ENCODE assay signal across 21 mouse cellular contexts in genomic region chr10:10831141-10831540, GRCm38 (mm10).
A peak's percentile ranks its signal among the peaks of the same experiment; 100 is the strongest.
DNase-seq lines count a peak whose midpoint lies in the region; ATAC-seq and TF ChIP-seq lines count a peak whose summit lies in the region.
"Had no signal": no experiment of that assay in that cellular context is flagged by ENCODE, and none has a peak within 500 bp of the region (broad histone marks: within the 10 kb centered on the region; RNA-seq: fewer than 3 reads in every experiment).

No protein-coding gene starts in this region.

- peak; percentile 49 to 50 for DNase-seq in cerebellum, postnatal 10 days
- DNase-seq in cerebellum, adult 2 months: no peak
- DNase-seq in hindbrain, postnatal 0 days (ENCODE audit: low spot score): peak; percentile 8
- DNase-seq in hindbrain, embryonic 14.5 days (ENCODE audit: low spot score): no peak
- peak; percentile 33 to 40 for DNase-seq in right cerebral cortex, postnatal 10 days (ENCODE audit: low spot score in 2 of 2)
- DNase-seq in right cerebral cortex, postnatal 25 days: no peak
- peak; percentile 57 for DNase-seq in Muller cell, postnatal 12 days (ENCODE audit: inconsistent ontology term)
- DNase-seq in urinary bladder, postnatal 25 days (ENCODE audit: low spot score): no peak
- DNase-seq: adrenal gland, postnatal 10 days; adrenal gland, postnatal 36 days; cerebellum, adult 11 months; cerebellum, adult 8-10 months; gastrocnemius, adult 2 months; gastrocnemius, postnatal 14 days; heart, adult 11 months; heart, postnatal 36 days had no signal

- H3K4me1 ChIP-seq in cerebellum, adult 2 months (ENCODE audit: control insufficient read depth, insufficient read depth, low read length): peaks cover 13% of the 10 kb centered on the region
- H3K4me1 ChIP-seq in hindbrain, postnatal 0 days (ENCODE audit: insufficient read depth, low read length): no peaks in the 10 kb centered on the region
- H3K4me1 ChIP-seq in hindbrain, embryonic 14.5 days (replicated peaks; ENCODE audit: control insufficient read depth, insufficient read depth, low read length): no peaks in the 10 kb centered on the region
- H3K4me1 ChIP-seq: hindbrain, embryonic 10.5 days; hindbrain, embryonic 13.5 days had no signal

- 40% methylated on average over 1 of the region's 1 CpGs for WGBS in cerebellum, adult 2 months
- WGBS in hindbrain, postnatal 0 days: 70% methylated on average over 1 of the region's 1 CpGs
- 79% methylated on average over 1 of the region's 1 CpGs for whole genome bisulfite sequencing in hindbrain, embryonic 14.5 days

- H3K4me2 ChIP-seq in hindbrain, postnatal 0 days (ENCODE audit: low read depth, low read length): no peak overlapping the region
- H3K4me2 ChIP-seq in hindbrain, embryonic 14.5 days (replicated peaks): no peak overlapping the region
- H3K4me2 ChIP-seq: heart, embryonic 11.5 days; hindbrain, embryonic 13.5 days had no signal

- no peak for ATAC-seq in hindbrain, postnatal 0 days
- no peak for ATAC-seq in hindbrain, embryonic 14.5 days (ENCODE audit: low FRiP score)
- ATAC-seq: forebrain, embryonic 16.5 days; Patski had no signal

- H3K27ac ChIP-seq in cerebellum, adult 2 months (ENCODE audit: insufficient read depth, low read length): no peak overlapping the region
- H3K27ac ChIP-seq in hindbrain, postnatal 0 days: no peak overlapping the region
- H3K27ac ChIP-seq in hindbrain, embryonic 14.5 days: no peak overlapping the region
- H3K27ac ChIP-seq: gastrocnemius, adult 2 months; hindbrain, embryonic 10.5 days; hindbrain, embryonic 13.5 days had no signal

- H3K9me3 ChIP-seq in hindbrain, postnatal 0 days (ENCODE audit: low read length): no peaks in the 10 kb centered on the region
- no peaks in the 10 kb centered on the region for H3K9me3 ChIP-seq in hindbrain, embryonic 14.5 days (ENCODE audit: control insufficient read depth, low read length)
- H3K9me3 ChIP-seq: hindbrain, embryonic 10.5 days; hindbrain, embryonic 13.5 days had no signal

- no peak for TF ChIP-seq CTCF in cerebellum, adult 2 months (IDR thresholded peaks at IDR 0.05; ENCODE audit: borderline replicate concordance, insufficient read depth, low read depth, low read length)
- no peak for TF ChIP-seq CTCF in hindbrain, postnatal 0 days (IDR thresholded peaks at IDR 0.05; ENCODE audit: low read depth)

- TF ChIP-seq POLR2A in cerebellum, adult 2 months (IDR thresholded peaks at IDR 0.05; ENCODE audit: borderline replicate concordance, insufficient read depth, low read length): no peak

- no peaks in the 10 kb centered on the region for H3K36me3 ChIP-seq in hindbrain, postnatal 0 days (ENCODE audit: insufficient read depth, low read length)
- no peaks in the 10 kb centered on the region for H3K36me3 ChIP-seq in hindbrain, embryonic 14.5 days (replicated peaks; ENCODE audit: control insufficient read depth, insufficient read depth)
- H3K36me3 ChIP-seq: hindbrain, embryonic 10.5 days; hindbrain, embryonic 13.5 days had no signal

- H3K27me3 ChIP-seq in cerebellum, adult 2 months (ENCODE audit: control insufficient read depth, insufficient read depth, low read length): no peaks in the 10 kb centered on the region
- H3K27me3 ChIP-seq in hindbrain, postnatal 0 days (ENCODE audit: insufficient read depth, low read length): no peaks in the 10 kb centered on the region
- no peaks in the 10 kb centered on the region for H3K27me3 ChIP-seq in hindbrain, embryonic 14.5 days (ENCODE audit: control insufficient read depth, insufficient read depth, low read length)
- H3K27me3 ChIP-seq: hindbrain, embryonic 13.5 days; Patski had no signal

- no peak overlapping the region for H3K9ac ChIP-seq in hindbrain, postnatal 0 days (replicated peaks; ENCODE audit: low read length)
- no peak overlapping the region for H3K9ac ChIP-seq in hindbrain, embryonic 14.5 days
- H3K9ac ChIP-seq: hindbrain, embryonic 13.5 days had no signal

- H3K4me3 ChIP-seq in cerebellum, adult 2 months (replicated peaks; ENCODE audit: insufficient read depth, low read depth, low read length): no peak overlapping the region
- H3K4me3 ChIP-seq in hindbrain, postnatal 0 days (ENCODE audit: low read length): no peak overlapping the region
- H3K4me3 ChIP-seq in hindbrain, embryonic 14.5 days (replicated peaks; ENCODE audit: low read length): no peak overlapping the region
- H3K4me3 ChIP-seq: gastrocnemius, adult 2 months; hindbrain, embryonic 10.5 days; hindbrain, embryonic 13.5 days had no signal

Comparison
In these comparisons a context has a peak if more than half of its experiments do, and no peak if none do; other contexts are left out.
1. DNase-seq: peak in cerebellum, postnatal 10 days (2 of 2), hindbrain, postnatal 0 days (single experiment), right cerebral cortex, postnatal 10 days (2 of 2) and Muller cell, postnatal 12 days (single experiment); none in cerebellum, adult 2 months (0 of 2), hindbrain, embryonic 14.5 days (single experiment), right cerebral cortex, postnatal 25 days (single experiment) and urinary bladder, postnatal 25 days (single experiment).